Mouse (Mus musculus) CH12.LX (cell line): ENCODE measurements at regions not wholly inside any gene's neighbourhood (a gene's known extent, or its start where the extent isn't known, plus 50 kb on each side); places are given as distances from the start of the nearest gene placed in this dataset.

Experiments used
- CTCF ChIP-seq, 2 experiments: IDR thresholded peaks in 1 of 2; conservative IDR thresholded peaks in 1 of 2; 2 replicates each; pipeline ENCODE4 v1.5.1; 2011 to 2012; ENCODE audit warnings: low read depth in 2 of 2, low read length in 2 of 2, improper control_type of control experiment in 1 of 2, inconsistent platforms in 1 of 2, mild to moderate bottlenecking in 1 of 2, moderate library complexity in 1 of 2
- POLR2A ChIP-seq: IDR thresholded peaks from 2 replicates; pipeline ENCODE4 v1.6.1; 2011; ENCODE audit warnings: low read depth, mild to moderate bottlenecking, improper control_type of control experiment, low read length

- TF ChIP-seq CTCF (conservative IDR thresholded peaks at IDR 0.05 in 1 of 2, IDR thresholded peaks at IDR 0.05 in 1 of 2; ENCODE audit: low read depth in 2 of 2, low read length in 2 of 2): no peak
- TF ChIP-seq POLR2A: no peak
Measured at GRCm38 (mm10) chr9:104496220-104496619, 50.9 kb upstream of the Cpne4 start.
